Comparison of ENCODE assay signal across 16 mouse cellular contexts in the genomic region with DNA sequence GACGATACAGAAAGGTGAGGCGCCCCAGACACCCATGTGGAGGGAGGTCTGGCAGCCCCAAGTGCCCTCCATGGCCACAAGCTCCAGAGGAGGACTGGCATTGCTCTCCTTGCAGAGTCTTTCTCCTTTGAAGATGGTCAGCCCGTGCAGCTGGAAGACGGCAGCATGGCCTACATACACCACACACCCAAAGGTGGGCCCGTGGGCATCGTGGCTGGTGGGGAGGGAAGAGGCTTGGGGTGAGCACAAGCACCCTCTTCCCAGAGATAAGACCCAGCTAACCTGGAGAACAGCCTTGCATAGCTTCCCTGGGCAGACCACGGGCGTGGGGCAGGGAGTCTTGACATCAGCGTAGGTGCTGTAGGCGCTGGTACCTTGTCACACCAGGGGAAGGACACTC.
"Had no signal": no experiment of that assay in that cellular context is flagged by ENCODE, and none has a peak within 500 bp of the region (broad histone marks: within the 10 kb centered on the region; RNA-seq: fewer than 3 reads in every experiment).

No protein-coding gene starts in this region.

- DNase-seq: retina, postnatal 1 day; right cerebral cortex, adult 18-20 months; right cerebral cortex, postnatal 14 days; right cerebral cortex, postnatal 25 days; right cerebral cortex, postnatal 4 days; spleen, adult 18-20 months; thymus, adult 18-20 months; thymus, adult 2 months; thymus, postnatal 14 days; thymus, postnatal 25 days; thymus, postnatal 36 days; thymus, postnatal 4 days had no signal

- H3K4me3 ChIP-seq: neural tube, embryonic 13.5 days; neural tube, embryonic 15.5 days; stomach, embryonic 15.5 days had no signal

- H3K9me3 ChIP-seq: neural tube, embryonic 13.5 days; neural tube, embryonic 15.5 days; stomach, embryonic 15.5 days had no signal

- H3K4me2 ChIP-seq: neural tube, embryonic 13.5 days; neural tube, embryonic 15.5 days; stomach, embryonic 15.5 days had no signal

- H3K9ac ChIP-seq: neural tube, embryonic 13.5 days; neural tube, embryonic 15.5 days; stomach, embryonic 15.5 days had no signal

- H3K27ac ChIP-seq: neural tube, embryonic 13.5 days; neural tube, embryonic 15.5 days; stomach, embryonic 15.5 days; stomach, postnatal 0 days had no signal

- H3K4me1 ChIP-seq: neural tube, embryonic 15.5 days; stomach, embryonic 15.5 days had no signal

- H3K27me3 ChIP-seq: neural tube, embryonic 13.5 days; neural tube, embryonic 15.5 days; stomach, embryonic 15.5 days had no signal
